Mouse (Mus musculus): Measurements from ENCODE around the gene Xkr7.

Xkr7 gene

GRCm38 (mm10) chr2:153031126-153032082 lies at the start of gene Xkr7:
TSS of gene Xkr7 (plus strand) at chr2:153031852.
- peak; percentile 68 for DNase-seq

GRCm38 (mm10) chr2:152985582-152985981 lies 46.1 kb upstream of the Xkr7 start:
- DNase-seq, result no peak

- DNase-seq, result no peak
Observed at GRCm38 (mm10) chr2:152991529-152991928, 40.1 kb upstream of the Xkr7 start.

GRCm38 (mm10) chr2:152997046-152997445 lies 34.6 kb upstream of the Xkr7 start:
- no peak for DNase-seq

- no peak for DNase-seq
Observed at GRCm38 (mm10) chr2:153002492-153003248, 29.0 kb upstream of the Xkr7 start.

GRCm38 (mm10) chr2:153003681-153004338 lies 27.8 kb upstream of the Xkr7 start:
- no peak for DNase-seq

GRCm38 (mm10) chr2:153005981-153006380 lies 25.7 kb upstream of the Xkr7 start:
- no peak for DNase-seq

- no peak for DNase-seq
Observed at GRCm38 (mm10) chr2:153009192-153009973, 22.3 kb upstream of the Xkr7 start.

- DNase-seq, result no peak
Observed at GRCm38 (mm10) chr2:153013724-153014515, 17.7 kb upstream of the Xkr7 start.

- DNase-seq, result peak; percentile 97
Observed at GRCm38 (mm10) chr2:153014758-153015593, 16.7 kb upstream of the Xkr7 start, which contains the start of gene Pdrg1. TSS of gene Pdrg1 (minus strand) at chr2:153015427.

GRCm38 (mm10) chr2:153015804-153016203 lies 15.8 kb upstream of the Xkr7 start:
- DNase-seq, result peak; percentile 54

- DNase-seq, result no peak
Observed at GRCm38 (mm10) chr2:153016786-153017185, 14.9 kb upstream of the Xkr7 start.

- no peak for DNase-seq
Observed at GRCm38 (mm10) chr2:153019355-153019754, 12.3 kb upstream of the Xkr7 start.

GRCm38 (mm10) chr2:153021163-153021562 lies 10.5 kb upstream of the Xkr7 start:
- no peak for DNase-seq

- no peak for DNase-seq
Observed at GRCm38 (mm10) chr2:153022855-153023254, 8.8 kb upstream of the Xkr7 start.

- DNase-seq, result no peak
Observed at GRCm38 (mm10) chr2:153026052-153026451, 5.6 kb upstream of the Xkr7 start.

GRCm38 (mm10) chr2:153027501-153027900 lies 4.2 kb upstream of the Xkr7 start:
- DNase-seq, result no peak

GRCm38 (mm10) chr2:153030422-153030821 lies 1.2 kb upstream of the Xkr7 start:
- DNase-seq, result no peak

- peak; percentile 52 for DNase-seq
Observed at GRCm38 (mm10) chr2:153032083-153032842, 611 bp downstream of the Xkr7 start.

- DNase-seq, result no peak
Observed at GRCm38 (mm10) chr2:153032973-153033372, 1.3 kb downstream of the Xkr7 start.

Measured in cerebellum, adult 11 months (tissue).